Mouse (Mus musculus): ENCODE data around the gene Exoc6b. TPM values are rescaled to one million over a fixed set of nuclear protein-coding genes. Genes with fewer than 3 reads are reported as not detected.

The Exoc6b gene
- polyA plus RNA-seq, 1 experiment from 2014 or later, result 54.3 TPM

- no peak for ATAC-seq
- Histone ChIP-seq H3K9ac (ENCODE audit: low read depth, low read length) (no peak overlapping the region), H3K4me1 (ENCODE audit: control insufficient read depth, insufficient read depth, low read length) (0 out of 2 replicates have a peak, but pooled peaks cover 5% of the 10 kb centered on the region), H3K27me3 (ENCODE audit: control insufficient read depth, insufficient read depth, low read depth, low read length) (no peaks in the 10 kb centered on the region), H3K9me3 (replicated peaks; ENCODE audit: control insufficient read depth, low read length, poor library complexity, severe bottlenecking) (no peaks in the 10 kb centered on the region), H3K4me2 (ENCODE audit: low read length) (no peak overlapping the region), H3K36me3 (ENCODE audit: control insufficient read depth, insufficient read depth, low read length) (no peaks in the 10 kb centered on the region), H3K4me3 (ENCODE audit: low read depth, low read length) (no peak overlapping the region), H3K27ac (ENCODE audit: low read length) (no peak overlapping the region)
- WGBS, result 97% methylated on average over 3 of the region's 3 CpGs
These were observed 470.6 kb downstream of the Exoc6b start for GRCm38 (mm10) chr6:84598725-84599124.

- Histone ChIP-seq H3K36me3 (ENCODE audit: control insufficient read depth, insufficient read depth, low read length) (no peaks in the 10 kb centered on the region), H3K27me3 (ENCODE audit: control insufficient read depth, insufficient read depth, low read depth, low read length) (peaks cover 7% of the 10 kb centered on the region), H3K9ac (ENCODE audit: low read depth, low read length) (peak overlapping the region; percentile 27; the same call in 1 of the 2 replicates), H3K4me2 (ENCODE audit: low read length) (no peak overlapping the region), H3K4me3 (ENCODE audit: low read depth, low read length) (no peak overlapping the region), H3K9me3 (replicated peaks; ENCODE audit: control insufficient read depth, low read length, poor library complexity, severe bottlenecking) (no peaks in the 10 kb centered on the region), H3K4me1 (ENCODE audit: control insufficient read depth, insufficient read depth, low read length) (peaks cover 11% of the 10 kb centered on the region), H3K27ac (ENCODE audit: low read length) (no peak overlapping the region)
- WGBS, result 17% methylated on average over 3 of the region's 3 CpGs
- peak; percentile 18; the same call in 1 of the 2 replicates for ATAC-seq
These were observed 474.7 kb downstream of the Exoc6b start for GRCm38 (mm10) chr6:84594626-84595025.

DNA sequence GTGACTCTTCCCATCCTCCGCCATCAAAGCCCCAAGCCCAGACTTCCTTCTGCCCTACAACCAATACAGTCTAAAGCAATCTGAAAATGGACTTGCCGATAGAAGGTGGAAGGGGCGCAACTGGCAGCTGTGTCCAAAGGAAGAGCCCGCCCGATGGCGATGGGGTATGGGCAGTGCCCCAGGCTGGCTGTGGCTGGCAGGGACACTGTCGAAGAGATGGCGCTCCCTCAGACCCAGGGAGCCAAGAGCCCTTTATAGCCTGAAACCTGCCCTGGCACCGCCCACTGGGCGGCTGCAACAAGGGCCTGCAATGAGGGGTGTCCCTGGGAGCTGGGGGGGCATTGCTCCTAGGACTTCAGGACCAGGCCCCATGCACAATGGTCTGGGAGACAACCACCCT lies 475.6 kb downstream of the Exoc6b start, which contains the start of gene Cyp26b1:
Gene Cyp26b1 (minus strand): TSS at position 216 of the 400 bp plus-strand sequence.
- Histone ChIP-seq H3K4me1 (ENCODE audit: control insufficient read depth, insufficient read depth, low read length) (peaks cover 19% of the 10 kb centered on the region), H3K4me2 (ENCODE audit: low read length) (no peak within 1 kb of the TSS), H3K36me3 (ENCODE audit: control insufficient read depth, insufficient read depth, low read length) (no peaks in the 10 kb centered on the region), H3K27ac (ENCODE audit: low read length) (no peak within 1 kb of the TSS), H3K27me3 (ENCODE audit: control insufficient read depth, insufficient read depth, low read depth, low read length) (peaks cover 16% of the 10 kb centered on the region), H3K9ac (ENCODE audit: low read depth, low read length) (peak within 1 kb of the TSS; percentile 27; the same call in 1 of the 2 replicates), H3K9me3 (replicated peaks; ENCODE audit: control insufficient read depth, low read length, poor library complexity, severe bottlenecking) (no peaks in the 10 kb centered on the region), H3K4me3 (ENCODE audit: low read depth, low read length) (peak within 1 kb of the TSS; percentile 8)
- ATAC-seq, result peak; percentile 18; the same call in 1 of the 2 replicates
- 77% methylated on average over 10 of the region's 10 CpGs for WGBS

- ATAC-seq, result no peak
- H3K9ac ChIP-seq (ENCODE audit: low read depth, low read length), result no peak overlapping the region
- WGBS, result 70% methylated on average over 6 of the region's 6 CpGs
These were observed 478.2 kb downstream of the Exoc6b start for GRCm38 (mm10) chr6:84590961-84591745.

DNA sequence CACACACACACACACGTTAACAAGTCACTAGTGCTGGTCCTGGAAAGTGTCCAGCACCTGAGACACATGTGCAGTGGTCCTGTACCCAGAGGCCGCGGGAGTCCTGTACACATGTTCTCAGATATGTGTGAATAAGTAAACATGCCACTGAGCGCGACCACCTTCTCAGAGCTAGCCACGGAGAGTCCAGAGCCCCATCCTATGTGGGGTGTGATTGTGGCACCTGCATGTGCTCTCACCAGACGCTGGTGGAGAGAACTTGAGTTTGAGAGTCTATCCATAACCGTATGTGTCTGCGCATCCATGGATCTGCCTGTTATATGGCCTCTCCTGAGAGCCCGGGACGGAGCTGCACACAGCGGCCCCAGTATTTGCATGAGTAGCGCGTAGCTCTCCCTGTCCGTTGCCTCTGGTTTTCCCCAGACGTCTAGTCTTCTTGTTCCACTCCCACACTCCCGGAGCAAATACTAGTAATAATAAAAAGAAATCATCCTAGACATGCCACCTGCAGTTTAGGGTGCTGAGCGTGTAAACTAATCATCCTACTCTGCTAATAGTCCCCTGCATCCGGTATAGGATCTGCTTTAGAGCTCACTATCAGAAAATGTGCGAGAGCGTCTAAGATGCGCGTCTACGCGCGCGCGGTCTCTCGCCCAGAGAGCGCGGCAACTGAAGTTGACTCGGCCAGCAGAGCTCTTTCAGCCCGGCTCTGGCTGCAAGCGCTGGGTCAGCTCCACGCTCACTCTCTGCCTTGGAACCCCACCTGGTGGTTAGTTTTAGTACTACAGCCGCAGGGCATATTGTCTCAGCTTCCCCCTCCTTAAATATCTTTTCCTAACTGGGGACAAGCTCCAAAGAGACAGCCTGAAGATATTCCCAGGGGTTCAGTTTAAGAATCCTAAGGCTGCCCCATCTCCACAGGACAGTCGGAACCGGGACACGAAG lies 479.3 kb downstream of the Exoc6b start:
- Histone ChIP-seq H3K9ac (ENCODE audit: low read depth, low read length) (no peak overlapping the region), H3K27ac (ENCODE audit: low read length) (no peak overlapping the region), H3K4me1 (ENCODE audit: control insufficient read depth, insufficient read depth, low read length) (peaks cover 51% of the 10 kb centered on the region), H3K4me2 (ENCODE audit: low read length) (peak overlapping the region; percentile 87), H3K27me3 (ENCODE audit: control insufficient read depth, insufficient read depth, low read depth, low read length) (peaks cover 23% of the 10 kb centered on the region), H3K36me3 (ENCODE audit: control insufficient read depth, insufficient read depth, low read length) (no peaks in the 10 kb centered on the region), H3K4me3 (ENCODE audit: low read depth, low read length) (peak overlapping the region; percentile 47), H3K9me3 (replicated peaks; ENCODE audit: control insufficient read depth, low read length, poor library complexity, severe bottlenecking) (no peaks in the 10 kb centered on the region)
- 4% methylated on average over 39 of the region's 39 CpGs for whole genome bisulfite sequencing
- ATAC-seq, result peak; percentile 70

More at GRCm38 (mm10) chr6:84590961-84591745, 478.2 kb downstream of the Exoc6b start:
- no peak overlapping the region for H3K27ac ChIP-seq (ENCODE audit: low read length)
- peaks cover 40% of the 10 kb centered on the region for H3K4me1 ChIP-seq (ENCODE audit: control insufficient read depth, insufficient read depth, low read length)
- no peaks in the 10 kb centered on the region for H3K36me3 ChIP-seq (ENCODE audit: control insufficient read depth, insufficient read depth, low read length)
- no peaks in the 10 kb centered on the region for H3K9me3 ChIP-seq (replicated peaks; ENCODE audit: control insufficient read depth, low read length, poor library complexity, severe bottlenecking)
- H3K4me2 ChIP-seq (ENCODE audit: low read length), result no peak overlapping the region
- no peak overlapping the region for H3K4me3 ChIP-seq (ENCODE audit: low read depth, low read length)
- H3K27me3 ChIP-seq (ENCODE audit: control insufficient read depth, insufficient read depth, low read depth, low read length), result peaks cover 23% of the 10 kb centered on the region

- no peak for ATAC-seq
- Histone ChIP-seq H3K4me1 (ENCODE audit: control insufficient read depth, insufficient read depth, low read length) (peaks cover 55% of the 10 kb centered on the region), H3K9ac (ENCODE audit: low read depth, low read length) (peak overlapping the region; percentile 47)
These were observed 480.2 kb downstream of the Exoc6b start for GRCm38 (mm10) chr6:84588895-84589652.

GRCm38 (mm10) chr6:84588221-84588894 lies 481.0 kb downstream of the Exoc6b start:
- H3K9ac ChIP-seq (ENCODE audit: low read depth, low read length), result no peak overlapping the region; the same call in 1 of the 2 replicates
- H3K9me3 ChIP-seq (replicated peaks; ENCODE audit: control insufficient read depth, low read length, poor library complexity, severe bottlenecking), result no peaks in the 10 kb centered on the region
- ATAC-seq, result no peak
- H3K27me3 ChIP-seq (ENCODE audit: control insufficient read depth, insufficient read depth, low read depth, low read length), result peaks cover 30% of the 10 kb centered on the region
- peak overlapping the region; percentile 87 for H3K4me2 ChIP-seq (ENCODE audit: low read length)
- H3K4me3 ChIP-seq (ENCODE audit: low read depth, low read length), result peak overlapping the region; percentile 47
- WGBS, result under 1% methylated on average over 41 of the region's 41 CpGs
- H3K27ac ChIP-seq (ENCODE audit: low read length), result no peak overlapping the region
- peaks cover 62% of the 10 kb centered on the region for H3K4me1 ChIP-seq (ENCODE audit: control insufficient read depth, insufficient read depth, low read length)
- H3K36me3 ChIP-seq (ENCODE audit: control insufficient read depth, insufficient read depth, low read length), result no peaks in the 10 kb centered on the region

More at GRCm38 (mm10) chr6:84588895-84589652, 480.2 kb downstream of the Exoc6b start:
- Histone ChIP-seq H3K27ac (ENCODE audit: low read length) (no peak overlapping the region), H3K36me3 (ENCODE audit: control insufficient read depth, insufficient read depth, low read length) (no peaks in the 10 kb centered on the region), H3K4me2 (ENCODE audit: low read length) (peak overlapping the region; percentile 87), H3K9me3 (replicated peaks; ENCODE audit: control insufficient read depth, low read length, poor library complexity, severe bottlenecking) (no peaks in the 10 kb centered on the region), H3K4me3 (ENCODE audit: low read depth, low read length) (peak overlapping the region; percentile 47), H3K27me3 (ENCODE audit: control insufficient read depth, insufficient read depth, low read depth, low read length) (peaks cover 23% of the 10 kb centered on the region)
- WGBS, result under 1% methylated on average over 49 of the region's 54 CpGs
